Mouse (Mus musculus) ES-Bruce4 (cell line): ENCODE measurements around the gene Mybbp1a. TPM values are rescaled to one million over a fixed set of nuclear protein-coding genes. Genes with fewer than 3 reads are reported as not detected.

Source experiments
- H3K27ac ChIP-seq: 2 replicates; pipeline ENCODE4 v1.5.1; 2012; ENCODE audit warnings: low read length, inconsistent platforms; ENCODE audit not compliant: insufficient read depth
- H3K27me3 ChIP-seq: 2 replicates; pipeline ENCODE4 v1.6.1; 2012; ENCODE audit warnings: mild to moderate bottlenecking, low read length, inconsistent platforms; ENCODE audit not compliant: control insufficient read depth, poor library complexity, insufficient read depth, severe bottlenecking
- H3K36me3 ChIP-seq: 2 replicates; pipeline ENCODE4 v1.6.1; 2012; ENCODE audit warnings: inconsistent platforms, mild to moderate bottlenecking, low read length, moderate library complexity; ENCODE audit not compliant: control insufficient read depth, poor library complexity, insufficient read depth, severe bottlenecking
- H3K4me1 ChIP-seq: one replicate; pipeline ENCODE4 v1.8.1; 2011; ENCODE audit warnings: low read length; ENCODE audit not compliant: control insufficient read depth, insufficient read depth
- H3K4me3 ChIP-seq: 2 replicates; pipeline ENCODE4 v1.5.1; 2011; ENCODE audit warnings: low read depth, mild to moderate bottlenecking, low read length
- H3K9ac ChIP-seq: 2 replicates; pipeline ENCODE4 v1.6.1; 2012; ENCODE audit warnings: low read depth, mild to moderate bottlenecking, inconsistent platforms; ENCODE audit not compliant: poor library complexity, severe bottlenecking
- H3K9me3 ChIP-seq: replicated peaks from 2 replicates; pipeline ENCODE4 v1.6.1; 2012; ENCODE audit warnings: mild to moderate bottlenecking, low read length, inconsistent platforms; ENCODE audit not compliant: control insufficient read depth, poor library complexity, insufficient read depth, severe bottlenecking
- CTCF ChIP-seq: IDR thresholded peaks from one replicate; pipeline ENCODE4 v1.8.1; 2011; ENCODE audit warnings: low read depth, low read length
- EP300 ChIP-seq: IDR thresholded peaks from 2 replicates; pipeline ENCODE4 v1.6.1; 2011; ENCODE audit warnings: low read depth, low read length; ENCODE audit not compliant: insufficient read depth
- POLR2A ChIP-seq: IDR thresholded peaks from one replicate; pipeline ENCODE4 v1.8.1; 2011; ENCODE audit warnings: low read length; ENCODE audit not compliant: insufficient read depth
- polyA plus RNA-seq: library from polyadenylated mRNA; stranded (reverse); fragments of >200 nt; gene quantifications from 2 replicates; pipeline ENCODE4 v1.2.4, GENCODE M21; 2011; ENCODE audit warnings: low read depth; ENCODE audit not compliant: missing spikeins, insufficient read depth, insufficient read length

The Mybbp1a gene
- polyA plus RNA-seq, 1 experiment, result 296 TPM

DNA sequence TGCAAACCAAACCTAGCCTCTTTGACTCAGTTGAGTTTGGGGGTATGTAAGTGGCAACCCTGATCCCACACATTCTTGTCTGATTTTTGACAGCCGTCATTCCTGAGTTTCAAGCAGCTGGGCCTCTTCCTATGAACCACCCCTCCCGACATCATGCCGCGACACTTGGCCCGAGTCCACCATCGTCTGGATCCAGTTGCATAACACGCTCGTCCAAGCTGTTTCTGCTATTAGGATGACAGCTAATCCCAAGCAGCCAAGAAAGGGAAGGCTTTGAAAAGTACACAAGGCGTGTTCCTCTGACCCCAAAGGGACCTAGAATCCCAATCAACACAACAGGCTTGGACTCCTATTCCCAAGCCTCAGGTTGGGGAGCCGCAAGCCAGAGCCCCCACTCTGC, 44.1 kb upstream of the Mybbp1a start:
- TF ChIP-seq POLR2A (no peak), EP300 (no peak), CTCF (no peak)
- H3K9ac ChIP-seq, result no peak overlapping the region
- no peak overlapping the region for H3K4me3 ChIP-seq
- no peak overlapping the region for H3K27ac ChIP-seq
- no peaks in the 10 kb centered on the region for H3K27me3 ChIP-seq
- peaks cover 14% of the 10 kb centered on the region for H3K4me1 ChIP-seq
- peaks cover 2% of the 10 kb centered on the region; the same call in 1 of the 2 replicates for H3K36me3 ChIP-seq
- H3K9me3 ChIP-seq, result no peaks in the 10 kb centered on the region

- no peak for TF ChIP-seq POLR2A
- no peak for TF ChIP-seq CTCF
- no peak for TF ChIP-seq EP300
Measured at GRCm38 (mm10) chr11:72397811-72398525, 43.2 kb upstream of the Mybbp1a start.

GRCm38 (mm10) chr11:72401068-72401467, 40.1 kb upstream of the Mybbp1a start:
- H3K4me1 ChIP-seq, result peaks cover 23% of the 10 kb centered on the region
- peak overlapping the region; percentile 32; the same call in 1 of the 2 replicates for H3K27ac ChIP-seq
- H3K9ac ChIP-seq, result no peak overlapping the region
- TF ChIP-seq EP300 (0 out of 2 replicates have a peak, but pooled peaks have one; percentile 46), POLR2A (no peak), CTCF (no peak)
- peaks cover 2% of the 10 kb centered on the region; the same call in 1 of the 2 replicates for H3K36me3 ChIP-seq
- no peak overlapping the region for H3K4me3 ChIP-seq
- H3K9me3 ChIP-seq, result no peaks in the 10 kb centered on the region
- H3K27me3 ChIP-seq, result no peaks in the 10 kb centered on the region

More at GRCm38 (mm10) chr11:72397811-72398525, 43.2 kb upstream of the Mybbp1a start:
- H3K9ac ChIP-seq, result no peak overlapping the region
- no peaks in the 10 kb centered on the region for H3K27me3 ChIP-seq
- peaks cover 2% of the 10 kb centered on the region; the same call in 1 of the 2 replicates for H3K36me3 ChIP-seq
- H3K9me3 ChIP-seq, result no peaks in the 10 kb centered on the region
- H3K27ac ChIP-seq, result no peak overlapping the region
- no peak overlapping the region for H3K4me3 ChIP-seq
- H3K4me1 ChIP-seq, result peaks cover 18% of the 10 kb centered on the region

GRCm38 (mm10) chr11:72402017-72402416, 39.1 kb upstream of the Mybbp1a start:
- Histone ChIP-seq H3K27me3 (no peaks in the 10 kb centered on the region), H3K4me1 (peaks cover 23% of the 10 kb centered on the region), H3K9ac (no peak overlapping the region), H3K9me3 (no peaks in the 10 kb centered on the region), H3K27ac (peak overlapping the region; percentile 0; the same call in 1 of the 2 replicates), H3K4me3 (no peak overlapping the region), H3K36me3 (peaks cover 2% of the 10 kb centered on the region; the same call in 1 of the 2 replicates)
- TF ChIP-seq CTCF (no peak), EP300 (no peak), POLR2A (no peak)

DNA sequence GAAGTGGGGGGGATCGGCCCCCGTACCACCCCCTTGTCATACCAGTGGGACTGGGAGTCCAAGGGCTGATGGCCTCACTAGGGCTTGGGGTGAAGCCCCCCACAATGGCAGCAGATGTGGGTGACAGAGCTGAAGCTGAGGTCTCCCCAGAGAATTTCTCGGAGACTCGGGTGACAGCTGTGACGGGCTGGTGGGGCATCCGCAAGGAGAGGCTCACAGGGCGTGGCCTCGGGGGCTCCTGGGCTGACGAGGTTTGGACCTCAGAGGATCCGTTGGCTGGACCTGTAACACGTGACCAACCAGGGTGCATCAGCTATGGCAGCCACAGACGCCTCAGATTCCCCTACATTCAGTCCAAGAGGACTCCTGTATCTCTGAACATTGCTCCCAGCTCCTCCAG, 38.2 kb upstream of the Mybbp1a start:
- H3K9ac ChIP-seq, result no peak overlapping the region
- peaks cover 2% of the 10 kb centered on the region; the same call in 1 of the 2 replicates for H3K36me3 ChIP-seq
- H3K27ac ChIP-seq, result no peak overlapping the region
- no peaks in the 10 kb centered on the region for H3K27me3 ChIP-seq
- no peaks in the 10 kb centered on the region for H3K9me3 ChIP-seq
- no peak overlapping the region for H3K4me3 ChIP-seq
- TF ChIP-seq CTCF, result no peak
- TF ChIP-seq POLR2A, result no peak
- no peak for TF ChIP-seq EP300
- peaks cover 23% of the 10 kb centered on the region for H3K4me1 ChIP-seq

DNA sequence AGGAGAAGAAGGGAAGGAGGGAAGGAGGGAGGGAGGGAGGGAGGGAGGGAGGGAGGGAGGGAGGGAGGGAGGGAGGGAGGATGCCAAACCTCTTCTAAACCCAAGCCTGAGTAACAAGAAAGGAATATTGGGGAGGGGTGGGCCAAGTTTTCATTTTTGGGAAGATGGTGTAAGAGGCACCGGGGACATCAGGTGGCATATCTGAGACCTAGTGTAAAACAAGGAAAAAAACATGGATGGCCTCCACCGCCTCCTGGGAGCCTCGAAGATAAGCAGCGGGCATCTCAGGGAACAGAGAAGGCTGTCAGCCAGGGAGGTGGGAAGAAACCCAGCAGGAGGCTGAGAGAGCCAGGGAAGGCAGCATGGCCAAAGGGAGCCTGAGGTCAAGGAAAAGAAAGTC, 35.6 kb upstream of the Mybbp1a start:
- Histone ChIP-seq H3K27me3 (no peaks in the 10 kb centered on the region), H3K36me3 (no peaks in the 10 kb centered on the region), H3K9me3 (no peaks in the 10 kb centered on the region), H3K4me3 (no peak overlapping the region), H3K4me1 (peaks cover 19% of the 10 kb centered on the region), H3K27ac (no peak overlapping the region), H3K9ac (no peak overlapping the region)
- TF ChIP-seq CTCF, result no peak
- TF ChIP-seq POLR2A, result no peak
- TF ChIP-seq EP300, result no peak
